Mouse (Mus musculus) c-Kit-positive CD71-positive TER-119-positive erythroid progenitor cells, embryonic 14.5 days (primary cell): Measurements from ENCODE around the gene Tmsb15l.
"Not testable (repeated sequence)": the region's sequence is repeated elsewhere in the genome, so short reads cannot be mapped to it uniquely, and the experiment has no call there.

Experiments
- DNase-seq: peaks from one replicate; pipeline ENCODE4 v3.0.0-alpha.2; 2013; ENCODE audit warnings: low spot score

The Tmsb15l gene

DNA sequence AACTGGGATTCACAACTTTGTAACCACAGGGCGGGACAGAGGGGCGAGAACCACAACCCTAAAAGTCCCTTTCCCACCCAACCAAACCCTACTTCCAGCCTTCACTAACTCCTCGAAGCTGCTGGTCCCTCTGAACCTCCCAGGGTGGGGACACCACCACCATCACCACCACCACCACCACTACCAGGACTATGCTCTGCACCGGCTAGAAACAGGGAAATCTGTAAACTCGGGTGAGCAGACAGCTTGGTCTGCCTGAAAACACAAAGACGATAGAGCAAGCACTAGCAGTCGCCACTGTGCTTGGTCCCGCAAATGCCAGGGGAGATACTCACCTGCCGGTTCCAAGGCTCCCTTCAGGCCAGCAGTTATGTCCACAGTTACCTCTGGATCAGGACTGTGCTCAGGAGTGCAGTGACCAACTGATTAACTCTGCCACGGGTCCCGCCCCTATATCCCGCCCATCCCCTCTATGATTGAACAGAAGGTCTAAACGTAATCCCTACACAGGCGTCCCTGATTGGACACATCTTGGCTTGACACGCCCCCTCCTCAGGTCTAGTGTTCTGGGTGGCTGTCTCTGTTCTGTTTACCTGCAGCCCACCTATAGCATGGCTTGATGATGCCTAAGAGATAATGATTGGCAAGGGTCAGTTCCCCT lies at the start of gene Tmsb15l, which contains the start of gene Tmsb15b1:
TSS of gene Tmsb15l (minus strand) at position 446 of the 661 bp plus-strand sequence.
TSS of gene Tmsb15b1 (minus strand) at position 451 of the 661 bp plus-strand sequence.
- DNase-seq: peak; percentile 20

DNA sequence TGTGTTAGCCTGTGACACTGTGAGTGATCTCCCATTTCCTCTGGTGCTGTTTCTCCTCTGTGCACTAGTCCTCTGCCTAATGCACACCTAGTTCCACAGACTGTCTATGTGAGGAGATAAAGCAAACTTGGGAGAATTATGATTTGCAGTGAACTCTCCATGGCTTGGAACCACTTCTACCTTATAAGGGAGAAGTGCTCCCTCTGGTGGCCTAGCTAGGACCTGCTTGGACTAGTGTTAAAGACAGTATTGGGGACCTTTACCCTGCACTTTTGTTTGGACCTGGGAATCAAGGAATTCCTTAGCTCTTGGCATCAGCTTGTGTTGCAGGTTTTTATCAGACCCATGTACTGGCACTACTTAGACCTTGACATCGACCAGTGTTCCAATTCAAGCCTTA lies 42.6 kb upstream of the Tmsb15l start:
- DNase-seq: peak; percentile 52

DNA sequence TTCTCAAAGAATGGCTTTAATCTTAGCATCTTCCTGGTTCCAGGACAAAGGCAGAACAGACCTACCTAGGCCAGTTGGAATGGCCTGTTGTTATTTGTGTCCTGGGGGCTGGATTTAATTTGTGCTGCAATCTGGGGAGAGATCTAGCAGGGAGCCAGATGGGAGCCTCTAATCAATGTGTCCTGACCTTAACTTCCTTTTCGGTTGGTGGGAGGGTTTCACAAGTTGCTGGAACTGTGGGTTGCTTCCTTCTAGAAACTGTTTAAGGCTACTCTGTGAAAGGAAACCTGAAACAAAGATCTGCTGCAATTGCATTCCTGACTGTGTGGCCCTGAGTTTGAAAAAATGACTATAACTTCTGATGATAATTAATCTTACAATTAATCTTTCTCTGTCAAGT lies 41.0 kb upstream of the Tmsb15l start:
- no peak for DNase-seq

GRCm38 (mm10) chrX:137015099-137015709 lies 38.5 kb upstream of the Tmsb15l start:
- DNase-seq: peak; percentile 32

DNA sequence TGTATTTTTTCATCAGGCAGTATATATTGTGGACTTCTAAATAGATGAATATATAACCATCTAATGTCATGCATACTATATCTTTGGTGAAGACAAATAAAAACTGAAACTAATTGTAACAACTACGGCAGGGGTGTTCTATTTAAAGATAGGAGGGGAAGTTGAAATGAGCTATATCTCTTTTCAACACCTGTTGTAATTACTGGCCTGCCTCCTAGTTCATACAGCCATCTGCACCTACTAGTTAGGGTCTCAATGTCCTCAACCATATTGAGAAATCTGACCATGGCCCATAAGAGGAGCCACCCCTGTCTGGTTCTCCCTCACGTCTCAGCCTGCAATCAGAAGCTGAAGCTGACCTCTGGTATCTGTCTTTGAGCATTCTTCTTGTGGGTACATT lies 19.6 kb upstream of the Tmsb15l start:
- no peak for DNase-seq

DNA sequence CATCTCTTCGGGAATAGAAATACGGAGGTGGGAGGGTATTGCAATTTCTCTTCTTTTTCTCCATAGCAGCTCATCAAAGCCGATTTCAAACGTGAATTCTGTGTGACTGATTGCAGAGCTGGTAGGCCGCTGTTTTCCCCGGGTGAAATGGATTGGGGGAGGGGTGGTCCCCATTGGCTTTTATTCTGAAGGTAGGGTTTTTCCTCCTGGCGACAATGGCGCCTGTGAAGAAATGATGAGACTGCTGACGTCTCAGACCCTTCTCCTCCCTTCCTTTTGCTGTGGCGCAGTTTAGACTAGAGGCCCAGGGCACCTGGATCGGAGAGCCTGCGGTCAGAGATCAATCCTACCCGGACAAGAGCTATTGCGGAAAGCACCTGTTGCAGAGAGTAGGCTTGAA lies 17.0 kb upstream of the Tmsb15l start:
- no peak for DNase-seq

DNA sequence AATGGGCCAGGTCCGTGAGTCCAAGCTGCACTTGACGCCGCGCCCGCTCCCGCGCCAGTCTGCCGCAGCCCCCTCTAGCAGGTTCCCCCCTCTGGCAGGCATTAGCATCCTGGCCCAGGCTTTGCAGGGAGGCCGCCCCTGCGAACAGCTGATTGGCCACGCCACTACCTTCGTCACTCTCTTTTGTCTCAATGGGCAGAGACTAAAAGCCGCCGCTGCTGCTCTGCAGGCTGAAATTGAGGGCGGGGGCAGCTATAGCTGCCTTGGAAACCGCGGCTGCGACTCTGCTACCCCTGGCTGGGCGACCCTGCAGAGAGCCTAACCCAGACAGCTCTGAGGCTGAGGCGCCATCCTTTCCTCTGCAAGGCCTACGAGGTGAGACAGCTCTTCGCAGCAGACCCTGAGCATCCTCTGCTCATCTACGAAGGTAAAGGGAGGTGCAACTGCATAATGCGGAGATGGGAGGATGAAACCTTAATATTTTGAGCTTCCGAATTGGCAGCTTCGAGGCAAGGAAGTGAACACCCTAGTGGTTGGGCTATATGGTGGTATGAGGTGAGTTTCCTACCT lies 16.4 kb upstream of the Tmsb15l start, which contains the start of gene Zcchc18:
TSS of gene Zcchc18 (plus strand) at position 178 of the 570 bp plus-strand sequence.
- DNase-seq: no peak

DNA sequence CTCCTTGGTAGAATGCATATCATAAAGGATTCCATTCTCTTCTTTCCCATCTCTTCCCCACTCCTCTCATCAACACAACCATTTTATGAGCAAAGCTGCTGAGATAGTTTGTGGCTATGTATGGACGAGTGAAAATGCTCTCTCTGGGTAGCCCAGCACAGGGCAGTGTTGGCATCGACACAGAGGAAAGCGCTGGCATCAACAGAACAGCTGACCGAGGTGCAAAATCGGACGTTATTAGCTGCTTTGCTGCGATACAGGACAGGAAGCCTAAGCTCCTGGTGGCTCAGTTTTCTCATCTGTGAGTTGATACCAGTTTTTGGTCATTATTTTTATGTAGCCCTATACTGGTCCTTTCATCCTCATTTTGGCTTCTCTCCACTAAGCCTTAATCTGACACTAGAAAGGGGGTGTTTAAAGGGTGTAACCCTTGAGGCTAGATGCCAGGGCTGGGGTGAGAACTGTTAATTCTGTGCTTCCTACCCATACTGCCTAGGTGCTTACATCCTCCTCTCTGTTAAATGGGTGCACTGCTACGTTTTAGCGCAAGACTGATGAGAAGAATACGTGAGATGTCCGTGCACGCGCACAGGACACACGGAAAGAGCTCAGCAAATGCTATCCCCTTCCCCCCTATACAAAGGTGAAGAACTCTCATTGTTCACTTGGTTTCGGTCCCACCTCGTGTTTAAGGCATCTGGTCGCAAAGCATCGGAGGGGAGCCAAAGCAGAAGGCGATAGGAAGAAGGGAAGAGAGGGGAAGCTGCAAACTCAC lies 15.7 kb upstream of the Tmsb15l start:
- DNase-seq: no peak

- no peak for DNase-seq
Observed at GRCm38 (mm10) chrX:136991274-136991673, 14.6 kb upstream of the Tmsb15l start.

- no peak for DNase-seq
Observed at GRCm38 (mm10) chrX:136986039-136986438, 9.4 kb upstream of the Tmsb15l start.

DNA sequence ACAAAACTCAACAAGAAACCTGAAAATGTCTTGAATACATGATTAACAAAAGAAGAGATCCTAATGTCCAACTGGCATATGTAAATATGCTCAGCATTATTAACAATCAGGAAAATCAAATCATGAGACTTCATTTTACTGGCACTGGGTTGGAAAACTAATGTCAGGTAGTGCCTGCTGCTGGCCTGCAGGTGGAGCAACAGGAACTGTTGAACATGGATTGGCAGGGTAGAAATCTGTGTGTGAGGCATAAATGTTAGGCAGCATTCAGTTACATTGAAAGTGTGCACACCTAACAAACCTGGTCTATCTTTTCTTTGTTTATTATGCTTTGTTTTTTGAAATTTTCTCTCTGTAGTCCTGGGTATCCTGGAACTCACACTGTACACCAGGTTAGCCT lies 1.9 kb upstream of the Tmsb15l start:
- DNase-seq: no peak

- not testable (repeated sequence) for DNase-seq
Observed at GRCm38 (mm10) chrX:136975397-136975796, 1.3 kb downstream of the Tmsb15l start, which contains the start of gene Tmsb15b2. TSS of gene Tmsb15b2 (minus strand) at chrX:136975497.

GRCm38 (mm10) chrX:136959688-136960087 lies 17.0 kb downstream of the Tmsb15l start:
- no peak for DNase-seq

- not testable (repeated sequence) for DNase-seq
Observed at GRCm38 (mm10) chrX:136958300-136958699, 18.4 kb downstream of the Tmsb15l start.

DNA sequence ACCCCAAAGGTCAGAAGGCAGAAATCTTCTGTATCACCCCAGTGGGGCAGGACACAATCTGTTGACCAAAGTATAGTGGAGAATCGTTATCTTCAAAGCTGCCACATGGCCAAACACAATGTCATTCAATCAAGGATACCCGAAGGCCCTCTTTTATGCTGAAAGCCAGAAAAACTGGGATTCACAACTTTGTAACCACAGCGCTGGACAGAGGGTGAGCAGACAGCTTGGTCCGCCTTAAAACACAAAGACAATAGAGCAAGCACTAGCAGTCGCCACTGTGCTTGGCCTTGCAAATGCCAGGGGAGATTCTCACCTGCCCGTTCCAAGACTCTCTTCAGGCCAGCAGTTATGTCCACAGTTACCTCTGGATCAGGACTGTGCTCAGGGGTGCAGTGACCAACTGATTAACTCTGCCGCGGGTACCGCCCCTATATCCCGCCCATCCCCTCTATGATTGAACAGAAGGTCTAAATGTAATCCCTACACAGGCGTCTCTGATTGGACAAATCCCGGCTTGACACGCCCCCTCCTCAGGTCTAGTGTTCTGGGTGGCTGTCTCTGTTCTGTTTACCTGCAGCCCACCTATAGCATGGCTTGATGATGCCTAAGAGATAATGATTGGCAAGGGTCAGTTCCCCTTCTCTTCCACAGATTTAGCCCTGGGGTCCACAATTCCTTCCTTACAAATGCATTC lies 18.9 kb downstream of the Tmsb15l start:
- not testable (repeated sequence) for DNase-seq

DNA sequence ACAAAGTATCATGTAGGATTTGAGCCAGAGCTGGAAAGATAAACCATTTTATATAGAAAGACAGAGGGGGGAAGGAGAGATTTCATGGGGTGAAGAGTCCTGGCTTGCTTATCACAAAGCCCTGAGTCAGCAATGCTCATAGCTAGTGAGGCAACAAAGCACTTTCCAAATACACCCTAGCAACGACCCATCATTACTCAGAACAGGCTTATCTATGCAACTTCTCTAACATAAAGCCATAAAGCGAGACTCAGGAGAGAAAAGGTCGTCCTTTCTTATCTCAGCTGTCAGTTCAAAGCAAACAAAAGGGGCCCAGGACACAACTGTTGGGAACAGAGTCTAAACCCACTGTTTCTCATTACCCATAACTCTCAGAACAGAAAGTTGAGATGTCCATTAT lies 38.7 kb downstream of the Tmsb15l start:
- DNase-seq: no peak

- DNase-seq: no peak
Observed at GRCm38 (mm10) chrX:136927031-136927430, 49.6 kb downstream of the Tmsb15l start, which contains the start of gene H2bfm. TSS of gene H2bfm (plus strand) at chrX:136927325.

- no peak for DNase-seq
Observed at GRCm38 (mm10) chrX:136925863-136926262, 50.8 kb downstream of the Tmsb15l start.
